Mouse (Mus musculus): ENCODE results near the gene Pdk3. TPM values are rescaled to one million over a fixed set of nuclear protein-coding genes. Genes with fewer than 3 reads are reported as not detected.

Gene Pdk3
- polyA plus RNA-seq, 2 experiments, result 12.4 to 33.2 TPM

GRCm38 (mm10) chrX:93857756-93858155, 25.8 kb upstream of the Pdk3 start:
- Histone ChIP-seq H3K27ac (no peak overlapping the region), H3K27me3 (ENCODE audit: control insufficient read depth, insufficient read depth, low read length) (no peaks in the 10 kb centered on the region), H3K4me3 (ENCODE audit: insufficient read depth in 1 of 2, low read depth in 2 of 2, low read length in 2 of 2) (no peak overlapping the region), H3K9ac (replicated peaks) (no peak overlapping the region), H3K9me3 (ENCODE audit: control insufficient read depth, low read length) (no peaks in the 10 kb centered on the region), H3K36me3 (replicated peaks; ENCODE audit: control insufficient read depth, insufficient read depth, low read depth) (no peaks in the 10 kb centered on the region), H3K4me1 (replicated peaks; ENCODE audit: control insufficient read depth in 2 of 2, insufficient read depth in 2 of 2, low read length in 1 of 2) (peaks cover 0 to 2% of the 10 kb centered on the region in 2 experiments; a peak in 1 of 4 replicates), H3K4me2 (ENCODE audit: low read depth) (no peak overlapping the region)
- TF ChIP-seq EP300 (IDR thresholded peaks at IDR 0.05; ENCODE audit: low read depth) (no peak), CTCF (IDR thresholded peaks at IDR 0.05; ENCODE audit: low read depth) (no peak)
- no peak for ATAC-seq (ENCODE audit: insufficient read depth)
- 60% methylated on average over 3 of the region's 3 CpGs for WGBS (ENCODE audit: insufficient replicate concordance)
- DNase-seq (ENCODE audit: low read depth in 3 of 3, low spot score in 3 of 3), result no peak

- 26% methylated on average over 14 of the region's 14 CpGs for WGBS (ENCODE audit: insufficient replicate concordance)
- no peaks in the 10 kb centered on the region for H3K9me3 ChIP-seq (ENCODE audit: control insufficient read depth, low read length)
- TF ChIP-seq CTCF (IDR thresholded peaks at IDR 0.05; ENCODE audit: low read depth), result no peak
- no peak for TF ChIP-seq EP300 (IDR thresholded peaks at IDR 0.05; ENCODE audit: low read depth)
- DNase-seq (ENCODE audit: low read depth in 3 of 3, low spot score in 3 of 3), result no peak
- H3K9ac ChIP-seq (replicated peaks), result peak overlapping the region; percentile 73
- ATAC-seq (ENCODE audit: insufficient read depth), result no peak
- H3K27me3 ChIP-seq (ENCODE audit: control insufficient read depth, insufficient read depth, low read length), result no peaks in the 10 kb centered on the region
- H3K4me2 ChIP-seq (ENCODE audit: low read depth), result peak overlapping the region; percentile 75
- peaks cover 3 to 6% of the 10 kb centered on the region in 2 experiments; a peak in 1 of 4 replicates for H3K4me1 ChIP-seq (replicated peaks; ENCODE audit: control insufficient read depth in 2 of 2, insufficient read depth in 2 of 2, low read length in 1 of 2)
- peak overlapping the region; percentile 80 to 84 for H3K4me3 ChIP-seq (ENCODE audit: insufficient read depth in 1 of 2, low read depth in 2 of 2, low read length in 2 of 2)
- no peaks in the 10 kb centered on the region for H3K36me3 ChIP-seq (replicated peaks; ENCODE audit: control insufficient read depth, insufficient read depth, low read depth)
- H3K27ac ChIP-seq, result no peak overlapping the region; the same call in 1 of the 2 replicates
These were observed 410 bp upstream of the Pdk3 start for GRCm38 (mm10) chrX:93832337-93832884.

GRCm38 (mm10) chrX:93825787-93826186, 6.2 kb downstream of the Pdk3 start:
- Histone ChIP-seq H3K9me3 (ENCODE audit: control insufficient read depth, low read length) (no peaks in the 10 kb centered on the region), H3K4me1 (replicated peaks; ENCODE audit: control insufficient read depth in 2 of 2, insufficient read depth in 2 of 2, low read length in 1 of 2) (0 out of 4 replicates have a peak, but pooled peaks cover 0 to 2% of the 10 kb centered on the region in 2 experiments), H3K36me3 (replicated peaks; ENCODE audit: control insufficient read depth, insufficient read depth, low read depth) (no peaks in the 10 kb centered on the region), H3K4me2 (ENCODE audit: low read depth) (no peak overlapping the region), H3K27ac (no peak overlapping the region), H3K27me3 (ENCODE audit: control insufficient read depth, insufficient read depth, low read length) (no peaks in the 10 kb centered on the region), H3K4me3 (ENCODE audit: insufficient read depth in 1 of 2, low read depth in 2 of 2, low read length in 2 of 2) (no peak overlapping the region), H3K9ac (replicated peaks) (no peak overlapping the region)
- no peak for ATAC-seq (ENCODE audit: insufficient read depth)
- TF ChIP-seq EP300 (IDR thresholded peaks at IDR 0.05; ENCODE audit: low read depth) (no peak), CTCF (IDR thresholded peaks at IDR 0.05; ENCODE audit: low read depth) (no peak)
- no peak for DNase-seq (ENCODE audit: low read depth in 3 of 3, low spot score in 3 of 3)
- 63% methylated on average over 2 of the region's 2 CpGs for WGBS (ENCODE audit: insufficient replicate concordance)

- no peaks in the 10 kb centered on the region for H3K4me1 ChIP-seq (replicated peaks; ENCODE audit: control insufficient read depth in 2 of 2, insufficient read depth in 2 of 2, low read length in 1 of 2)
- H3K9ac ChIP-seq (replicated peaks), result no peak overlapping the region
- H3K4me3 ChIP-seq (ENCODE audit: insufficient read depth in 1 of 2, low read depth in 2 of 2, low read length in 2 of 2), result no peak overlapping the region
- ATAC-seq (ENCODE audit: insufficient read depth) (no peak), DNase-seq (ENCODE audit: low read depth in 3 of 3, low spot score in 3 of 3) (no peak)
- no peaks in the 10 kb centered on the region for H3K27me3 ChIP-seq (ENCODE audit: control insufficient read depth, insufficient read depth, low read length)
- H3K9me3 ChIP-seq (ENCODE audit: control insufficient read depth, low read length), result no peaks in the 10 kb centered on the region
- no peak overlapping the region for H3K4me2 ChIP-seq (ENCODE audit: low read depth)
- no peak overlapping the region for H3K27ac ChIP-seq
- H3K36me3 ChIP-seq (replicated peaks; ENCODE audit: control insufficient read depth, insufficient read depth, low read depth), result no peaks in the 10 kb centered on the region
- TF ChIP-seq EP300 (IDR thresholded peaks at IDR 0.05; ENCODE audit: low read depth), result no peak
- peak; percentile 6; the same call in 1 of the 2 replicates for TF ChIP-seq CTCF (IDR thresholded peaks at IDR 0.05; ENCODE audit: low read depth)
- WGBS (ENCODE audit: insufficient replicate concordance), result 75% methylated on average over 1 of the region's 1 CpGs
These were observed 24.0 kb downstream of the Pdk3 start for GRCm38 (mm10) chrX:93808040-93808439.

GRCm38 (mm10) chrX:93793168-93793567, 38.8 kb downstream of the Pdk3 start:
- H3K4me2 ChIP-seq (ENCODE audit: low read depth), result no peak overlapping the region
- no peak overlapping the region for H3K27ac ChIP-seq
- no peaks in the 10 kb centered on the region for H3K27me3 ChIP-seq (ENCODE audit: control insufficient read depth, insufficient read depth, low read length)
- peak; percentile 78 for TF ChIP-seq CTCF (IDR thresholded peaks at IDR 0.05; ENCODE audit: low read depth)
- TF ChIP-seq EP300 (IDR thresholded peaks at IDR 0.05; ENCODE audit: low read depth), result no peak
- no peaks in the 10 kb centered on the region for H3K36me3 ChIP-seq (replicated peaks; ENCODE audit: control insufficient read depth, insufficient read depth, low read depth)
- ATAC-seq (ENCODE audit: insufficient read depth) (no peak), DNase-seq (ENCODE audit: low read depth in 3 of 3, low spot score in 3 of 3) (peak; percentile 9 to 19 (median 16))
- H3K9ac ChIP-seq (replicated peaks), result no peak overlapping the region
- H3K4me3 ChIP-seq (ENCODE audit: insufficient read depth in 1 of 2, low read depth in 2 of 2, low read length in 2 of 2), result no peak overlapping the region
- no peaks in the 10 kb centered on the region for H3K9me3 ChIP-seq (ENCODE audit: control insufficient read depth, low read length)
- H3K4me1 ChIP-seq (replicated peaks; ENCODE audit: control insufficient read depth in 2 of 2, insufficient read depth in 2 of 2, low read length in 1 of 2), result no peaks in the 10 kb centered on the region; a peak in 1 of 4 replicates

All from liver, embryonic 14.5 days (tissue).